Mouse (Mus musculus): ENCODE measurements around the gene Irf2. TPM values are rescaled to one million over a fixed set of nuclear protein-coding genes. Genes with fewer than 3 reads are reported as not detected.

The Irf2 gene
- polyA plus RNA-seq, 1 experiment from 2014 or later = 9.2 TPM

GRCm38 (mm10) chr8:46799212-46799611 is 59.7 kb downstream of the Irf2 start:
- Histone ChIP-seq H3K4me2 (no peak overlapping the region), H3K9me3 (ENCODE audit: control insufficient read depth, low read length) (no peaks in the 10 kb centered on the region), H3K27me3 (ENCODE audit: control insufficient read depth, insufficient read depth, low read length) (no peaks in the 10 kb centered on the region), H3K4me1 (ENCODE audit: control insufficient read depth, insufficient read depth, low read length) (no peaks in the 10 kb centered on the region), H3K9ac (ENCODE audit: low read length) (no peak overlapping the region), H3K27ac (ENCODE audit: low read depth, low read length) (no peak overlapping the region), H3K36me3 (ENCODE audit: control insufficient read depth, insufficient read depth, low read length) (no peaks in the 10 kb centered on the region), H3K4me3 (ENCODE audit: low read depth, low read length) (no peak overlapping the region)
- DNase-seq (ENCODE audit: low spot score, missing footprints) (no peak), ATAC-seq (ENCODE audit: low FRiP score) (no peak)
- WGBS = 95% methylated on average over 5 of the region's 5 CpGs

DNA sequence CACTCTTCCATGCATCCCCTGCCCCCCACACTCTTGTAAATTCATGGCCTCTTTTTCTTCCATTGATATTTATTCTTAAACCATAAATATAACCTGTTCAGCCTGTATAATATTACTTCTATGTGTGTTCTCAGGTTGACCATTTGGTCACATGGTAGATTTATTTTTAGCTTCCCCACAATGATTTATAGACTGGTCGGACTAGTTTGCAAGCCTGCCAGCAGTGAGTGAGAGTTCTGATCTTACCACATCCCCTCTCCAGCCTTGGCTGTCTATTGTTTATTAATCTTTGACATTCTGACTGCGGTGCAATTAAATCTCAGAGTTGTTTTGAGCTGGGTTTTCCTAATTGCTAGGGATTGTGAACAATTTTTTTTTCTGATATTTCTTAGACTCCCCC is 60.2 kb downstream of the Irf2 start:
- Histone ChIP-seq H3K27ac (ENCODE audit: low read depth, low read length) (no peak overlapping the region), H3K27me3 (ENCODE audit: control insufficient read depth, insufficient read depth, low read length) (no peaks in the 10 kb centered on the region), H3K9ac (ENCODE audit: low read length) (no peak overlapping the region), H3K4me1 (ENCODE audit: control insufficient read depth, insufficient read depth, low read length) (no peaks in the 10 kb centered on the region), H3K4me3 (ENCODE audit: low read depth, low read length) (no peak overlapping the region), H3K4me2 (no peak overlapping the region), H3K9me3 (ENCODE audit: control insufficient read depth, low read length) (no peaks in the 10 kb centered on the region), H3K36me3 (ENCODE audit: control insufficient read depth, insufficient read depth, low read length) (no peaks in the 10 kb centered on the region)
- no peak for DNase-seq (ENCODE audit: low spot score, missing footprints)
- no peak for ATAC-seq (ENCODE audit: low FRiP score)
- 91% methylated on average over 2 of the region's 2 CpGs for WGBS

- Histone ChIP-seq H3K9me3 (ENCODE audit: control insufficient read depth, low read length) (no peaks in the 10 kb centered on the region), H3K27me3 (ENCODE audit: control insufficient read depth, insufficient read depth, low read length) (no peaks in the 10 kb centered on the region), H3K36me3 (ENCODE audit: control insufficient read depth, insufficient read depth, low read length) (no peaks in the 10 kb centered on the region), H3K4me1 (ENCODE audit: control insufficient read depth, insufficient read depth, low read length) (no peaks in the 10 kb centered on the region), H3K27ac (ENCODE audit: low read depth, low read length) (no peak overlapping the region), H3K4me3 (ENCODE audit: low read depth, low read length) (no peak overlapping the region), H3K9ac (ENCODE audit: low read length) (no peak overlapping the region), H3K4me2 (no peak overlapping the region)
- ATAC-seq (ENCODE audit: low FRiP score) (no peak), DNase-seq (ENCODE audit: low spot score, missing footprints) (no peak)
- WGBS = 82% methylated on average over 1 of the region's 1 CpGs
These were observed 61.7 kb downstream of the Irf2 start for GRCm38 (mm10) chr8:46801153-46801684.

DNA sequence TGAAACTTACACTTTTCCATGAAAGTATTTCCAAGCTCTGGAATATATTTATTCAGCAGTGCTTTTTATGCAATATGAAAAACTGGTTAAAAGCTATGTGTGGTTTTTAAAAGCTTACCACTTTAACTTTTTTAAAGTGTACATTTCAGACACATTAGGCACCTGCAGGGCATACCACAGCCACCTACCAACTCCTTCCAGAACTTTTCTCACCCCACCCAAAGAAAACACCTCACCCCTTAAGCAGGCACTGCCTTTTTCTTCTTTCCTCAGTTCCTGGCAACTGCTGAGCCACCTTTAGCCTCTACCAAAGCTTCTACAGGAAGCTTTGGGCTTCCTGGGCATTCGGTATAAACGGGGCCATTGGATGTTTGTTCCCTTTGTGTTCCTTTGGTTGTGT is 62.5 kb downstream of the Irf2 start:
- Histone ChIP-seq H3K4me2 (no peak overlapping the region), H3K36me3 (ENCODE audit: control insufficient read depth, insufficient read depth, low read length) (peaks cover 3% of the 10 kb centered on the region; the same call in 1 of the 2 replicates), H3K4me1 (ENCODE audit: control insufficient read depth, insufficient read depth, low read length) (no peaks in the 10 kb centered on the region), H3K27ac (ENCODE audit: low read depth, low read length) (no peak overlapping the region), H3K4me3 (ENCODE audit: low read depth, low read length) (no peak overlapping the region), H3K9ac (ENCODE audit: low read length) (no peak overlapping the region), H3K27me3 (ENCODE audit: control insufficient read depth, insufficient read depth, low read length) (no peaks in the 10 kb centered on the region), H3K9me3 (ENCODE audit: control insufficient read depth, low read length) (peaks cover 2% of the 10 kb centered on the region; the same call in 1 of the 2 replicates)
- DNase-seq (ENCODE audit: low spot score, missing footprints) = no peak
- ATAC-seq (ENCODE audit: low FRiP score) = no peak
- WGBS = 92% methylated on average over 2 of the region's 2 CpGs

- H3K4me3 ChIP-seq (ENCODE audit: low read depth, low read length) = no peak overlapping the region
- no peak overlapping the region for H3K27ac ChIP-seq (ENCODE audit: low read depth, low read length)
- peaks cover 8% of the 10 kb centered on the region; the same call in 1 of the 2 replicates for H3K36me3 ChIP-seq (ENCODE audit: control insufficient read depth, insufficient read depth, low read length)
- no peaks in the 10 kb centered on the region for H3K27me3 ChIP-seq (ENCODE audit: control insufficient read depth, insufficient read depth, low read length)
- DNase-seq (ENCODE audit: low spot score, missing footprints) = no peak
- ATAC-seq (ENCODE audit: low FRiP score) = no peak
- no peak overlapping the region for H3K4me2 ChIP-seq
- H3K9ac ChIP-seq (ENCODE audit: low read length) = no peak overlapping the region
- peaks cover 5% of the 10 kb centered on the region; the same call in 1 of the 2 replicates for H3K9me3 ChIP-seq (ENCODE audit: control insufficient read depth, low read length)
- 89% methylated on average over 5 of the region's 5 CpGs for WGBS
- no peaks in the 10 kb centered on the region for H3K4me1 ChIP-seq (ENCODE audit: control insufficient read depth, insufficient read depth, low read length)
These were observed 65.2 kb downstream of the Irf2 start for GRCm38 (mm10) chr8:46804721-46805120.

DNA sequence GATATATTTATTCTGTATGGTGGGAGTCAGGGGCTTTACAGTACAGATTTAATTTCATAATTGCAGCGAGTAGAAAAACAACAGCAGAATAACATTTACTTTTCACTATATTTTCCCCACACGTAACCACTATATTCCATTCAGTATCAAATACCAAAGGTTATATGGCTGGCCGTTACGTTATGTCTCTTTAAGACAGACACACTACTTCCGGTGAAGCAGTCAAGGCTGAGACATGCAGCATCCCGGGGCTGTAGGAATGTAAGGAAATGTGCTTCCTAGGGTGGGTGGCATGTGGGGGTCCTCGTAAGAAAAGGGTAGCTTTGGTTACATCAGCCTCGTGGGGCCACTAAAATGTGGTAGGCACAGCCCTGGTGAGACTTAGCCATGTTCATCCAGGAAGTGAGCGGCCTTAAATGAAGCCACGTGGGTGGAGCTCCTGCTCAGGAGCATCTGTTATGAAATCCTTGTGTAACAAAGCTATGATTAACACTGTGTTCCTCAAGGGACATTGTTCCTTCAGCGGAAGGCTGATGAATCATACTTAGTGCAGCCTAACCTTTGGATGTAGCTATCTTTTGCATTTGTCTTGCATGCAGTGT is 71.6 kb downstream of the Irf2 start:
- no peak overlapping the region for H3K27ac ChIP-seq (ENCODE audit: low read depth, low read length)

GRCm38 (mm10) chr8:46811944-46812343 is 72.4 kb downstream of the Irf2 start:
- DNase-seq (ENCODE audit: low spot score, missing footprints) = no peak
- WGBS = 83% methylated on average over 2 of the region's 2 CpGs
- no peaks in the 10 kb centered on the region for H3K27me3 ChIP-seq (ENCODE audit: control insufficient read depth, insufficient read depth, low read length)
- H3K9me3 ChIP-seq (ENCODE audit: control insufficient read depth, low read length) = peaks cover 3% of the 10 kb centered on the region; the same call in 1 of the 2 replicates
- H3K4me1 ChIP-seq (ENCODE audit: control insufficient read depth, insufficient read depth, low read length) = no peaks in the 10 kb centered on the region
- H3K9ac ChIP-seq (ENCODE audit: low read length) = no peak overlapping the region
- ATAC-seq (ENCODE audit: low FRiP score) = no peak
- peaks cover 6% of the 10 kb centered on the region; the same call in 1 of the 2 replicates for H3K36me3 ChIP-seq (ENCODE audit: control insufficient read depth, insufficient read depth, low read length)
- H3K4me2 ChIP-seq = no peak overlapping the region
- H3K4me3 ChIP-seq (ENCODE audit: low read depth, low read length) = no peak overlapping the region
- H3K27ac ChIP-seq (ENCODE audit: low read depth, low read length) = no peak overlapping the region

More for the DNA sequence above, 71.6 kb downstream of the Irf2 start:
- ATAC-seq (ENCODE audit: low FRiP score) (no peak), DNase-seq (ENCODE audit: low spot score, missing footprints) (no peak)
- Histone ChIP-seq H3K9me3 (ENCODE audit: control insufficient read depth, low read length) (peaks cover 5% of the 10 kb centered on the region; the same call in 1 of the 2 replicates), H3K4me1 (ENCODE audit: control insufficient read depth, insufficient read depth, low read length) (no peaks in the 10 kb centered on the region), H3K9ac (ENCODE audit: low read length) (no peak overlapping the region), H3K4me2 (no peak overlapping the region), H3K4me3 (ENCODE audit: low read depth, low read length) (no peak overlapping the region), H3K36me3 (ENCODE audit: control insufficient read depth, insufficient read depth, low read length) (peaks cover 8% of the 10 kb centered on the region; the same call in 1 of the 2 replicates), H3K27me3 (ENCODE audit: control insufficient read depth, insufficient read depth, low read length) (no peaks in the 10 kb centered on the region)
- WGBS = 88% methylated on average over 11 of the region's 11 CpGs

GRCm38 (mm10) chr8:46812966-46813365 is 73.4 kb downstream of the Irf2 start:
- no peak overlapping the region for H3K4me3 ChIP-seq (ENCODE audit: low read depth, low read length)
- H3K9ac ChIP-seq (ENCODE audit: low read length) = no peak overlapping the region
- no peaks in the 10 kb centered on the region for H3K4me1 ChIP-seq (ENCODE audit: control insufficient read depth, insufficient read depth, low read length)
- no peaks in the 10 kb centered on the region for H3K36me3 ChIP-seq (ENCODE audit: control insufficient read depth, insufficient read depth, low read length)
- DNase-seq (ENCODE audit: low spot score, missing footprints) (no peak), ATAC-seq (ENCODE audit: low FRiP score) (no peak)
- WGBS = 93% methylated on average over 4 of the region's 4 CpGs
- no peak overlapping the region for H3K4me2 ChIP-seq
- no peaks in the 10 kb centered on the region for H3K27me3 ChIP-seq (ENCODE audit: control insufficient read depth, insufficient read depth, low read length)
- no peak overlapping the region for H3K27ac ChIP-seq (ENCODE audit: low read depth, low read length)
- H3K9me3 ChIP-seq (ENCODE audit: control insufficient read depth, low read length) = no peaks in the 10 kb centered on the region

DNA sequence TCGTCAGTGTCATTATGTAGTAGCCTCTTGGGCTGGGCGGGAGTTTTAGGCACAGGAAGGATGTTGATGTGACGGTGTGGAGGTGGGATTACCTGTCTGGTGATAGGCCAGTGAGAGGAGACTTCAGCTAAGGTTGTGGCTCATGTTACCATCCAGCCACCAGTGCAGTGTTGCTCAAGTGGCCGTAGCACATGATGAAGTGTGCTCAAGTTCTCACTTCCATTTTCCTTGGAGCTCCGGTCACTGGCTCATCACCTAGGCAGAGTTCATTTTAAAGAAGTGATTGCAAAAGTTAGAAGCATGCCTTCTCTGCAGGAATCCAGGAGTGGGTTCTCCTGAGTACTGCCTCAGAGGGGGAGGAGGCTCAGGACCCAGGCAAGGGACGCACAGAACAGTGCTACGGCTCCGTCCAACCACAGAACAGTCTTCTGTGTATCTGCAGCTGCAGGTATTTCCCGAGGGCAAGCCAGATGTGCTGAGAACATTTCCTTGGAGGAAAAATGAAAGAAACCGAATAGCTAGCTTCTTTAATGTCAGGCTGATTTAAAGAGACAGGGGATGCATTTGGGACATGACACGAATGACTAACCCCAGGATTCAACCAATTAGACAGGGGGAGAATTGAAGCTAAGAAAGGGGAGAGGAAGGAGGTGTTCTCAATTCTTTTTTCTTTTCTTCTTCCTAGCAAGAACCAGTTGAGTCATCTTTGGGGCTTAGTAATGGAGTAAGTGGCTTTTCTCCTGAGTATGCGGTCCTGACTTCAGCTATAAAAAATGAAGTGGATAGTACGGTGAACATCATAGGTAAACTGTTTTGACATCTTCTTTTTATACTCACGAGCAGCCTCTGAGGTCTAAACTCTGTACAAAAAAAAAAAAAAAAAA is 78.8 kb downstream of the Irf2 start:
- Histone ChIP-seq H3K9ac (ENCODE audit: low read length) (no peak overlapping the region), H3K9me3 (ENCODE audit: control insufficient read depth, low read length) (no peaks in the 10 kb centered on the region), H3K4me3 (ENCODE audit: low read depth, low read length) (no peak overlapping the region), H3K4me1 (ENCODE audit: control insufficient read depth, insufficient read depth, low read length) (no peaks in the 10 kb centered on the region), H3K36me3 (ENCODE audit: control insufficient read depth, insufficient read depth, low read length) (no peaks in the 10 kb centered on the region), H3K27ac (ENCODE audit: low read depth, low read length) (no peak overlapping the region), H3K27me3 (ENCODE audit: control insufficient read depth, insufficient read depth, low read length) (no peaks in the 10 kb centered on the region), H3K4me2 (no peak overlapping the region)
- DNase-seq (ENCODE audit: low spot score, missing footprints) = no peak
- 86% methylated on average over 14 of the region's 14 CpGs for WGBS
- no peak for ATAC-seq (ENCODE audit: low FRiP score)

Measured in midbrain, embryonic 11.5 days (tissue).